Mouse (Mus musculus) embryonic facial prominence, embryonic 15.5 days (tissue): ENCODE results near the gene Cnpy1. TPM values are rescaled to one million over a fixed set of nuclear protein-coding genes. Genes with fewer than 3 reads are reported as not detected.
A peak's percentile ranks its signal among the peaks of the same experiment; 100 is the strongest.

ENCODE experiments used
- ATAC-seq: fragments of 200-750 bp; cut with Nextera tagmentation; 2 replicates; pipeline ENCODE4 v1.8.0; 2017; ENCODE audit warnings: low read depth, moderate TSS enrichment; ENCODE audit not compliant: insufficient number of reproducible peaks, low FRiP score, low TSS enrichment
- H3K27ac ChIP-seq: fragments of 300-500 bp; sonication (generic); replicated peaks from 2 replicates; pipeline ENCODE4 v1.5.1; 2015; ENCODE audit warnings: mild to moderate bottlenecking, inconsistent platforms
- H3K27me3 ChIP-seq: fragments of 300-500 bp; sonication (generic); 2 replicates; pipeline ENCODE4 v1.6.1; 2015; ENCODE audit warnings: inconsistent platforms
- H3K36me3 ChIP-seq: fragments of 300-500 bp; sonication (generic); 2 replicates; pipeline ENCODE4 v1.6.1; 2015; ENCODE audit warnings: mild to moderate bottlenecking, inconsistent platforms
- H3K4me1 ChIP-seq: fragments of 300-500 bp; sonication (generic); 2 replicates; pipeline ENCODE4 v1.6.1; 2015; ENCODE audit warnings: inconsistent platforms
- H3K4me2 ChIP-seq: fragments of 300-500 bp; sonication (generic); replicated peaks from 2 replicates; pipeline ENCODE4 v1.6.1; 2015; ENCODE audit warnings: mild to moderate bottlenecking, inconsistent platforms
- H3K4me3 ChIP-seq: fragments of 300-500 bp; sonication (generic); replicated peaks from 2 replicates; pipeline ENCODE4 v1.5.1; 2015; ENCODE audit warnings: mild to moderate bottlenecking, inconsistent platforms
- H3K9ac ChIP-seq: fragments of 300-500 bp; sonication (generic); 2 replicates; pipeline ENCODE4 v1.6.1; 2015; ENCODE audit warnings: inconsistent platforms
- H3K9me3 ChIP-seq: fragments of 300-500 bp; sonication (generic); replicated peaks from 2 replicates; pipeline ENCODE4 v1.6.1; 2016; ENCODE audit warnings: inconsistent platforms
- WGBS: fragments of 180-500 bp; shearing (Covaris S2); methylation state at CpG from one replicate; pipeline ENCODE4 v1.1.7; 2015; 5-methylcytosine and 5-hydroxymethylcytosine counted together
- polyA plus RNA-seq: library from polyadenylated mRNA; unstranded; fragments of >200 nt; fragmentation: Nextera tagmentation; extraction: Ambion mirVana; gene quantifications from 2 replicates; pipeline ENCODE4 v1.2.1, GENCODE M21; 2015

The Cnpy1 gene
- polyA plus RNA-seq = 1.6 and 2.3 TPM in 2 replicates

DNA sequence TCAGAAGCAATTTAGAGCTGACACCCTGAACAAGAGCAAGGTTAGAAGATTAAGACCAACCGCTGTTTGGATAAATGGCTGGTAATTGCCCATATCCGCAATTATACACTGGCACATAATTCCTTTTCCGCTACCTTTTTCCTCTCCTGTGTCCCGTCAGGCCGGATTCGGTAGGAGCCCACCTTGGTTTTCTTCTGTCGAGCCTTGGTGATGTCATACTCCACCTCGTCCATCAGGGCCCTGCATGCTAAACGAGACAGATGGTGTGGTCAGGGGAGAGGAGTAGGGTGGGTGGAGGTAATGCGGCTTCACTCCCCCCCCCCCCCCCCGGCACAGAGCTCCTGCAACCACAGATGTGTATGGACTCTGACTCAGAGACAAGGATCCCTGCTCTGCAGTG lies at the start of gene Cnpy1:
Gene Cnpy1, minus strand, starts transcription at position 233 of the 400 bp plus-strand sequence.
- no peak for ATAC-seq
- Histone ChIP-seq H3K9me3 (no peaks in the 10 kb centered on the region), H3K4me2 (no peak within 1 kb of the TSS), H3K27me3 (no peaks in the 10 kb centered on the region), H3K9ac (no peak within 1 kb of the TSS), H3K27ac (no peak within 1 kb of the TSS), H3K36me3 (no peaks in the 10 kb centered on the region), H3K4me1 (no peaks in the 10 kb centered on the region), H3K4me3 (no peak within 1 kb of the TSS)
- WGBS = 62% methylated on average over 11 of the region's 11 CpGs

DNA sequence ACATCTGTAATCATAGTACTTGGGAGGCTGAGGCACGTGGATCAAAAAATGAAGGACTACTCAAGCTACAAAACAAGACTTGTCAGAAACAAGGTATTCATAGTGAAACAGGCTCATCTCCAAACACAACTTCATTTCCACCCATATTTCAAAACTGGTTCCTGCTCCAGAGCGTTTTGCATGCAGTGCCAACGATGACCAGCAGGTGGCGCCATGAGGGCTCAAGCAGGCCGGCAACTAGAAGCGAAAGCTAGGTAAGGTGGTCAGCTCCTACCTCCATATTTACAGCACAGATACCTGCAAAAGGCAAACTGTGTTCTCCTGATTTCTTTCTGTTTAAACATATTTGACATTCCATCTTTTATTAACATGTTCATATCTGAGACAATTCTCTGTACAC lies 48.4 kb upstream of the Cnpy1 start:
- WGBS = 5% methylated on average over 6 of the region's 6 CpGs
- Histone ChIP-seq H3K4me1 (no peaks in the 10 kb centered on the region), H3K27ac (no peak overlapping the region), H3K36me3 (no peaks in the 10 kb centered on the region), H3K4me3 (no peak overlapping the region), H3K27me3 (no peaks in the 10 kb centered on the region), H3K9me3 (no peaks in the 10 kb centered on the region), H3K9ac (no peak overlapping the region), H3K4me2 (no peak overlapping the region)
- ATAC-seq = no peak

DNA sequence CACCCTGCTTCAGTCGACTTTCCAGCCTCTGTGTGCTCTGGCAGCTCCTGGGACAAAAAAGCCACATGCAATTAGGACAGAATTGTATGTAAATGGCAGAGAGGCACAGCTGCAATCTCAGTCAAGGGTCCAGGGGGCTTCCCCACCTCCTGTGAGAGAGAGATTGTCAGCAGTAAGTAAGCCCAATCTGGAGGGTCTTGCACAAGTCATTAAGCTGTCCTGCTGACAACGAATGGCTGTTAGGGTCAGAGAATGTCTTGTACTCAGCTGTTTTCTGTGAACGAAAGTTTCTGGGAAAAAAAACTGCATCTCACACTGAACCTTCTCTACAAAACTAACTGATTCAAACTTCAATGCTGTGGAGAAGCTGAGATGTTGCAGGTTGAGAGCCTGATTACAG lies 46.7 kb upstream of the Cnpy1 start:
- WGBS = 39% methylated on average over 3 of the region's 3 CpGs
- H3K27ac ChIP-seq = no peak overlapping the region
- no peak overlapping the region for H3K4me3 ChIP-seq
- H3K36me3 ChIP-seq = no peaks in the 10 kb centered on the region
- no peak overlapping the region for H3K4me2 ChIP-seq
- H3K9me3 ChIP-seq = no peaks in the 10 kb centered on the region
- H3K27me3 ChIP-seq = no peaks in the 10 kb centered on the region
- no peaks in the 10 kb centered on the region for H3K4me1 ChIP-seq
- no peak overlapping the region for H3K9ac ChIP-seq
- ATAC-seq = no peak

DNA sequence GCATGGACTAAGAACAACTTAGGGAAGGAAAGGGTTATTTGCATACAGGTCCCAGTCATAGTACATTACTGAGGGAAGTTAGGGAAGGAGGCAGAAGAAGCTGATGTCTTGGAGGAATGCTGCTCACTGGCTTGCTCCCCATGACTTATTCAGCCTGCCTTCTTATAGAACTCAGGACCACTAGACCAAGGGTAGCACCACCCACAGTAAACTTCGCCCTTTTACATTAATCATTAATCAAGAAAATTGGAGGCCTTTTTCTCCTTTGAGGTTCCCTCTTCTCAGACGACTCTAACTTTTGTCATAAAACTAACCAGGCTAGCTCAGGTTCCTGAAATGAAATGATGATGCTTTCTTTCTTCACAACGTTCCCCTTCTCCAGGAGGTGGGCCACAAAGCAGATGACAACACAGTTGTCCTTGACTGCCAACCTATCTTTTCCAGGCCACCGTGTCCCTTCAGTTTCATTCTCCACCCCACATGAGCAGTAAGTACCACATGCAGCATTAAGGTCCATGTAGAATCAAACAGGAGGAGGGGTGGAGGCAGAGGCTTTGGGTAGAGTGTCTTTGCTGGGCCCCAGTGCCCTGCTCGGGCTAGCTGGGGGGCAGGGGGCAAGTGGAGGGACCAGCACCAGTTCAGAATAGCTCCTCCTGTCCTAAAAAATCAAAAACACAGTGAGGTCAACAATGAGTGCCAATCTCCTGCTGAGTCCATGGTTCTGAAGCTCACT lies 45.7 kb upstream of the Cnpy1 start:
- Histone ChIP-seq H3K4me2 (no peak overlapping the region), H3K27ac (no peak overlapping the region), H3K36me3 (no peaks in the 10 kb centered on the region), H3K4me1 (no peaks in the 10 kb centered on the region), H3K9ac (no peak overlapping the region), H3K9me3 (no peaks in the 10 kb centered on the region), H3K4me3 (no peak overlapping the region), H3K27me3 (no peaks in the 10 kb centered on the region)
- ATAC-seq = no peak
- WGBS = 77% methylated on average over 5 of the region's 5 CpGs

DNA sequence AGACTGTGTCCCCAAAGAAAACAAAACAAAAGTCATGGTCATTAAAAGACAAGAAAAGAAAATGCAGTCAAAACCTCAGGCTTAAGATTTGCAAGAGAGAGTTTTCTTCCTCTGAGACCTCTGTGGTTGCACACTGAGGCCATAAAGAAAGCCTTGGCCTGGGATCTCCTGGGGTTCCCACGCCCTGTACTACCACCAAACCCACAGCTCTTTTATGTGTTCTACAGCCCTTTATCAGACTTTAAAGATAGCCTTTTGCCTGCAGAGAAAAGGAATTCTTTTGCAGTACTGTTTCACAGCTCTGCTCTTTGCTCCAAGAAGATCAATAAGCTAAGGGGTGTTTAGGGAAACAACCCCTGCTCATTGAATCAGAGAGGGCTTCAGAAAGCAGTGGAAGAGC lies 45.0 kb upstream of the Cnpy1 start:
- ATAC-seq = no peak
- Histone ChIP-seq H3K9ac (no peak overlapping the region), H3K4me3 (no peak overlapping the region), H3K27ac (no peak overlapping the region), H3K27me3 (no peaks in the 10 kb centered on the region), H3K9me3 (no peaks in the 10 kb centered on the region), H3K4me1 (no peaks in the 10 kb centered on the region), H3K4me2 (no peak overlapping the region), H3K36me3 (no peaks in the 10 kb centered on the region)
- WGBS = 75% methylated on average over 1 of the region's 1 CpGs

DNA sequence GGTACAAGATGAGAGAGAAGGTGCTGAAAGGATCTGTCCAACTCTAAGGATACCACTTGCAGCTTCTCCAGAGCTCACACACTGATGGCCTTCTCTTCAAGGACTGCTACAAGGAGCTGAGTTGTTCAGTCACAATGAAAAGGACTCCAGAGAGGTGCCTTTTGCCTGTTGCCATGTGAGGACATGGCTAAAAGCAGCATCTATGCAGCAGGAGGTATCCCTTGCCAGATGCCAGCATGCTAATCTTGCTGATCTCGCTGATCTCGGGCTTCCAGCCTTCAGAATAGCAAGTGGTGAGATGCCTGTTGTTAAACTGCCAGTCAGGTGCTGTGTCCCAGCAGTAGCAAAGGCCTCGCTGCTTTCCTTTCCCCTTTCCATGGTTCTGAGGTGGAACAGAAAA lies 43.5 kb upstream of the Cnpy1 start:
- H3K27ac ChIP-seq = no peak overlapping the region
- ATAC-seq = no peak
- H3K4me2 ChIP-seq = no peak overlapping the region
- H3K4me1 ChIP-seq = no peaks in the 10 kb centered on the region
- H3K9ac ChIP-seq = no peak overlapping the region
- H3K4me3 ChIP-seq = no peak overlapping the region
- H3K36me3 ChIP-seq = no peaks in the 10 kb centered on the region
- H3K27me3 ChIP-seq = no peaks in the 10 kb centered on the region
- no peaks in the 10 kb centered on the region for H3K9me3 ChIP-seq
- 62% methylated on average over 3 of the region's 3 CpGs for WGBS

DNA sequence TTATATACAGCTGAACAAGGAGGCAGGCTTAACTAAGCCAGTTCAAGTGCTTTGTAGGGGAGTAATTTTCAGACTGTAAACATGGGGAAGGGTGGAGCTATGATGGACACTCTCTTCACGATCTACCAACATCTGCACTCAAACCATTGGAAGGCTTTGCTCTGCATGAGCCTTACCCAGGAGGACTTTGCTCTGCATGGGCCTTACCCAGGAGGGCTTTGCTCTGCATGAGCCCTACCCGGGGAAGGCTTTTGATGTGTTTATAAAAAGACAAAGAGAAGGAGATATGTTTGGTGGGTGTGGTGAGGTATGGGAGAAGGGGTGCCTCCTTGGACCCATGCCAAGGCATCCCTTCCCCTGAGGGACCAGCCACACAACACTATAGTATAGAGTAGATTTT lies 31.7 kb upstream of the Cnpy1 start:
- no peaks in the 10 kb centered on the region for H3K4me1 ChIP-seq
- H3K9ac ChIP-seq = no peak overlapping the region
- 47% methylated on average over 2 of the region's 2 CpGs for WGBS
- H3K27me3 ChIP-seq = no peaks in the 10 kb centered on the region
- ATAC-seq = 0 out of 2 replicates have a peak, but pooled peaks have one; percentile 47
- H3K27ac ChIP-seq = no peak overlapping the region
- no peaks in the 10 kb centered on the region for H3K36me3 ChIP-seq
- no peak overlapping the region for H3K4me3 ChIP-seq
- H3K4me2 ChIP-seq = no peak overlapping the region
- H3K9me3 ChIP-seq = no peaks in the 10 kb centered on the region

DNA sequence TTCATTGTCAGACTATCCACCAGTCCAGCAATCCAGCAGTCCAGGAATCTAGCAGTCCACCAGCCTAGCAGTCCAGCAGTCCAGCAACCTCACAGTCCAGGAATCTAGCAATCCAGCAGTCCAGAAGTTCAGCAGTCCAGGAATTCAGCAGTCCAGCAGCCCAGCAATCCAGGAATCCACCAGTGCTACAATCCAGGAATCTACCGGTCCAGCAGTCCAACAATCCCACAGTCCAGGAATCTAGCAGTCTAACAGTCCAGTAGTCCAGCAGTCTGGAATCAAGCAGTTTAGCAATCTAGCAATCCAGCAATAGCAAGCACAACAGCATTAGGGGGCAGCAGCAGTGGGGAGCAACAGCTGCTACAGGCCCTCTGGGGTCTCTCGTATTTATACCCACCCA lies 27.2 kb upstream of the Cnpy1 start:
- no peaks in the 10 kb centered on the region for H3K36me3 ChIP-seq
- H3K4me3 ChIP-seq = no peak overlapping the region
- no peaks in the 10 kb centered on the region for H3K4me1 ChIP-seq
- H3K9ac ChIP-seq = no peak overlapping the region
- no peak for ATAC-seq
- 61% methylated on average over 2 of the region's 2 CpGs for WGBS
- no peaks in the 10 kb centered on the region for H3K27me3 ChIP-seq
- H3K9me3 ChIP-seq = no peaks in the 10 kb centered on the region
- H3K27ac ChIP-seq = no peak overlapping the region
- H3K4me2 ChIP-seq = no peak overlapping the region

DNA sequence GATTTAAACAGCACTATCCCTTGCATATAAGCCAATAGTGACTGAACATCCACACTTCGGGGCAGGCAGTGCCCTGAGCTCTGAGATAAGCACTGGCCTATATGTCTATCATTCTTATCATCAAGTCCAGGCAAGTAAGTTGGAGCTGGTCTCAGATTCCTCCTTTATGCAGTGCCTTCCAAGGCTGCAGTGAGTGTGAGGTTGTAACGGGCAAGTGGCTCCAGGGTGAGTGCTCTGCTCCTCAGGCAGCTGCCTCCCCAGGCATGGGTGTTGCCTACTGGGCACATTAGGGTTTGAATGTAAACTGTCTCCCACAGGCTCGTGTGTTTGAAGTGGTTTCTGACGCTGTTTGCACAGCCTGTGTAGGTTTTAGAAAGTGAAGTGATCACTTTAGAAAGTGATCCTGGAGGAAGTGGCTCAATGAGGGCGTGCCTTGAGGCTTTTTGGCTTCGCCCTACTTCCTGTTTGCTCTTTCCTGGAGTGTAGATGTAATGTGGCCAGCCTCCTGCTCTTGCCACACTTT lies 23.9 kb upstream of the Cnpy1 start:
- WGBS = 39% methylated on average over 6 of the region's 6 CpGs

DNA sequence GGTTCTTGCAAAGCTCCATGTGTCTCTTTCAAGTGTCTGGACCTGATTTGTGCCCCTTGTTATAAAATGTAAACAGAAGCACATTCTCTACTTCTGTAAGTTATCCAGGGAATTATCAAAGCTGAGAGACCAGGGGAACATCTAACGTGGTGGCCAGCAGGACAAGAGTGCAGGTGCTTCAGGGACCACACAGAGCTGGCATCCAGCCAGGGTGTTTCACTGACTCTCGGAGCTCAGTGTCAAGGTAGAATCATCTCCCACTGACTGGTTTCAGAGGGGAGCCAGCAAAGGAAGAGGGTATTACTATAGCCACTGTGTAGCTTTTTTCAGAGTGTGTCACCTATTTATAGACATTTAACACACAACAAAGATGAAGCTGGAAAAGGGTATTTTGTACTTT lies 22.0 kb upstream of the Cnpy1 start:
- ATAC-seq = no peak
- WGBS = 22% methylated on average over 2 of the region's 2 CpGs
- Histone ChIP-seq H3K9ac (no peak overlapping the region), H3K4me3 (no peak overlapping the region), H3K9me3 (no peaks in the 10 kb centered on the region), H3K4me1 (no peaks in the 10 kb centered on the region), H3K36me3 (no peaks in the 10 kb centered on the region), H3K27me3 (no peaks in the 10 kb centered on the region), H3K27ac (no peak overlapping the region), H3K4me2 (no peak overlapping the region)

More for the DNA sequence above, 23.9 kb upstream of the Cnpy1 start:
- Histone ChIP-seq H3K36me3 (no peaks in the 10 kb centered on the region), H3K9me3 (no peaks in the 10 kb centered on the region), H3K4me1 (no peaks in the 10 kb centered on the region), H3K4me3 (no peak overlapping the region), H3K9ac (no peak overlapping the region), H3K27ac (no peak overlapping the region), H3K4me2 (no peak overlapping the region), H3K27me3 (no peaks in the 10 kb centered on the region)
- no peak for ATAC-seq

DNA sequence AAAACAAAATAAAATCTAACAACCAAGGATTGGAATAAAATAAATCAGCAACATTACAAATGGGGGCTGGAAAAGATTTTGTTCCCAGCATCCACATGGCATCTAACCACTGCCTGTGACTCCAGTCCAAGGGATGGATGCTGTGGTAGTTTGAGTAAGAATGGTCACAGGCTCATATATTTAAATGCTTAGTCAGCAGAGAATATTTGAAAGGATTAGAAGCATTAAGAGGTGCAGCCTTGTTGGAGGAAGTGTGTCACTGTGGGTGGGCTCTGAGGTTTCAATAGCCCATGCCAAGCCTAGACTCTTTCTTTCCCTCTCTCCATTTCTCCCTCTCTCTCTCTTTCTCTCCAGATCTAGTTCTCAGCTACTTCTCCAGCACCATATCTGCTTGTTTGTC lies 20.0 kb upstream of the Cnpy1 start:
- H3K27me3 ChIP-seq = no peaks in the 10 kb centered on the region
- H3K4me2 ChIP-seq = no peak overlapping the region
- H3K36me3 ChIP-seq = no peaks in the 10 kb centered on the region
- no peaks in the 10 kb centered on the region for H3K4me1 ChIP-seq
- no peak overlapping the region for H3K9ac ChIP-seq
- H3K9me3 ChIP-seq = no peaks in the 10 kb centered on the region
- no peak for ATAC-seq
- no peak overlapping the region for H3K27ac ChIP-seq
- no peak overlapping the region for H3K4me3 ChIP-seq

DNA sequence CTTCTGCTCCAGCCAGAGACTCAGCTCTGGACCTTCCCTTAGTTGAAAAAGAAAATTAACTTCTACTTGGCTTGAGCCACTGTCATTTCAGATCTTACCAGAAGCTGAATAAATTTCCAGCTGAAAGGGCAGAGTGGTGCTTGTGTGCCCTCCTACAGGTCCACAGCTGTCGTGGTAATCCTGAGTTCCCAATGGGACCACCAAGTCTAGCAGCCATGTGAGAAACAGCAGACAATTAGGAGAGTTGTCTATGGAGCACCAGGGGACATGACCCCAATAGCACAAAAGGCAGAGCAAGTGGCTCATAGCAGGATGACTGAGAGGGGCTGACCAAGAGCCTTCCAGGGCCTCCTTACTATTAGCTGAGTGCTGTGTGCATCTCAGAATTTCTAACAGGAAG lies 18.2 kb upstream of the Cnpy1 start:
- no peak for ATAC-seq
- Histone ChIP-seq H3K4me3 (no peak overlapping the region), H3K9ac (no peak overlapping the region), H3K9me3 (no peaks in the 10 kb centered on the region), H3K4me2 (no peak overlapping the region), H3K27ac (no peak overlapping the region), H3K36me3 (no peaks in the 10 kb centered on the region), H3K4me1 (no peaks in the 10 kb centered on the region), H3K27me3 (no peaks in the 10 kb centered on the region)
- WGBS = 50% methylated on average over 1 of the region's 1 CpGs
